Mouse (Mus musculus) left cerebral cortex, postnatal 36 days (tissue): ENCODE results near the gene Snrpc. TPM values are rescaled to one million over a fixed set of nuclear protein-coding genes. Genes with fewer than 3 reads are reported as not detected.

Experiments used
- DNase-seq, 2 experiments: peaks; one replicate each; pipeline ENCODE4 v3.0.0; 2021 to 2022; ENCODE audit warnings: low spot score in 2 of 2, mixed read lengths in 1 of 2
- intact Hi-C: fragments of 180-260 bp; cut with DNase I; formaldehyde crosslinking; loops from one replicate; pipeline ENCODE4 v1.15.1; 2025
- total RNA-seq, 2 experiments: library from RNA; stranded (reverse); gene quantifications; 2 replicates each; pipeline ENCODE4 v1.2.3; 2021

Snrpc gene
- total RNA-seq, 2 experiments from 2014 or later, result 49.7 to 53.0 TPM

DNA sequence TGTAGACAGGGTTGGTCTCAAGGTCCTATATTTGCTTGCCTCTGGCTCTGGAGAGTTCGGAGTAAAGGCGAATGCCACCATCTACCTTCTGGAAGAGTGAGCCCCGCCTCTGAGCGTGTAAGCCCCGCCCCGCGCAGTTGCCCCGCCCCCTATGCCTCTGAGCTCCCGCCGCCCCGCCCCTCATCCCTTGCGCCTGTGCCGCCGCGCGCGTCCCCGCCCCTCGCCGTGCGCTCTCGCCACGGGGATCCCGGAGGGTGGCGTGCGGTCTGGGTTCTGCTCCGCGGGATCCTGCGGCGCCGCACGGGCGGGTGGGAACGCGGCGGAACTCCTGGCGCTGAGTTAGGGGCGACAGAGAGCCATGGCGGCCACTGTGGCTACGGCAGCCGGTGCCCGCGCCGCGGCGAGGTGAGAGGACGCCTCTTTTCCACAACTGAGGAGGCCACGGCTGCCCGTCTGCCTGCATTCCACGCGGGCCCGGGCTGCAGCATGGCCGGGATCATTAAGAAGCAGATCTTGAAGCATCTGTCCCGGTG, 18.4 kb downstream of the Snrpc start, which contains the start of gene Uhrf1bp1:
Gene Uhrf1bp1 (plus strand): TSS at position 177 of the 533 bp plus-strand sequence.
- DNase-seq, result peak; percentile 74 to 83
- intact Hi-C loops, result no loop called here

- intact Hi-C loops, result no loop called here
- peak; percentile 44 to 48 for DNase-seq
These were observed 19.1 kb downstream of the Snrpc start for GRCm38 (mm10) chr17:27856798-27857648.

DNA sequence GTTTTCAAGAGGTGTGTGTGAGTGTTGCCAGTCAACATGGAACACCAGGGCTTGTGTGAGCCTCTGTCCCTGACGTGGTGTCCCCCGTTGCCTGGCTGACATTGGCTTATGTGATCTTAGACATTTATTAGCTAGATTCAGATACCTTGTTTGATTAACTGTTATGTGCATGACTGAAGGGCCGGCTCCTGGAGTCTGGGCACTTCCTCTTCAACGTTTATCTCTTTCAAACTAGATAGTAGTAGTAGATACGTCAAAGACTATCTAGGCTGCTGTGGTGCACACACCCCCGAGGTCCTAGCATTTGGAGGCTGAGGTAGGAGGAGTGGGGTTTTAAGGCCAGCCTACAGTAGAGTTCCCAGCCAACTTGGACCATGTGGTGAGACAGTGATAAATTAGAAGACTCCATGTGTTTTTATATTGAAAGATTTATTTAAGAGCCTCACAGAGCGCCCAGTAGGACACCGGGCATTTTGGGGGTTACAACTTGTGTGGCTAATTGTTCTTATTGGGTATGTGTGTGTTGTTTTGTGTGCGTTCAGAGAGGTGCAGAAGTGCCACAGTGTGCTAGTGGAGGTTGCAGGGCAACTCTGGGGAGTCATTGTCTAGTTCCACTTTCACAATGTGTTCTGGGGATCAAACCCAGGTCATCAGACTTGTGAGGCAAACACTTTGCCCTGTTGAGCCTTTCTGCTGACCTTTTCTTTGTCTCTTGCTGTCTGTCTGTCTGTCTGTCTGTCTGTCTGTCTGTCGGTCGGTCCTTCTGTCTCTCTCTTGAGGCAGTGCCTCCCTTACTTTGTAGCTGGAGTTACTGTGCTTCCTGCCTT, 19.9 kb downstream of the Snrpc start:
- no peak for DNase-seq
- intact Hi-C loops, result no loop called here

DNA sequence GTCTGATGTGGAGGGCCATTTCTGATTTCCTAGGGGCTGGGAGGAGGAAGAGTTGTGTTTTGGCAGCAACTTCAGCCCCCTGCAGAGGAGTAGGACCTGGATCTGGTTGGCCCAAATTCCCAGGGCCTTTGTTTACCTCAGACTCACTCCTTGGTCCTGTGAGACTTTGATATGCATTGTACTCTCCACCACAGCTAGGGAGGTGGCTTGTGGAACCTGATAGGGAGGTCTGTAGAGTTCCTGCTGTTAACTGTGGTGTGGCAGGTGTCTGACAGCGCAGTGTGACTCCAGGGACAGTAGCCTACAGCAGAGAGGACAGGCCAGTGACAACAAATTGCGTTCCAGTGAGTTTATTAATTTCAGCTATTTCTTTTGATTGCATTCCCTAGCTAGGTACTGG, 21.2 kb downstream of the Snrpc start:
- intact Hi-C loops, result no loop called here

GRCm38 (mm10) chr17:27865461-27865860, 27.5 kb downstream of the Snrpc start:
- intact Hi-C loops, result no loop called here
- DNase-seq, result no peak

More for the DNA sequence above, 21.2 kb downstream of the Snrpc start:
- no peak for DNase-seq

- DNase-seq, result no peak
- intact Hi-C loops, result no loop called here
These were observed 28.8 kb downstream of the Snrpc start for GRCm38 (mm10) chr17:27866737-27867136.

- intact Hi-C loops, result no loop called here
These were observed 33.9 kb downstream of the Snrpc start for GRCm38 (mm10) chr17:27871851-27872250.

GRCm38 (mm10) chr17:27873583-27873982, 35.6 kb downstream of the Snrpc start:
- no peak for DNase-seq
- intact Hi-C loops, result no loop called here

More at GRCm38 (mm10) chr17:27871851-27872250, 33.9 kb downstream of the Snrpc start:
- peak; percentile 20 to 31 for DNase-seq

GRCm38 (mm10) chr17:27874510-27874909, 36.6 kb downstream of the Snrpc start:
- DNase-seq, result no peak

DNA sequence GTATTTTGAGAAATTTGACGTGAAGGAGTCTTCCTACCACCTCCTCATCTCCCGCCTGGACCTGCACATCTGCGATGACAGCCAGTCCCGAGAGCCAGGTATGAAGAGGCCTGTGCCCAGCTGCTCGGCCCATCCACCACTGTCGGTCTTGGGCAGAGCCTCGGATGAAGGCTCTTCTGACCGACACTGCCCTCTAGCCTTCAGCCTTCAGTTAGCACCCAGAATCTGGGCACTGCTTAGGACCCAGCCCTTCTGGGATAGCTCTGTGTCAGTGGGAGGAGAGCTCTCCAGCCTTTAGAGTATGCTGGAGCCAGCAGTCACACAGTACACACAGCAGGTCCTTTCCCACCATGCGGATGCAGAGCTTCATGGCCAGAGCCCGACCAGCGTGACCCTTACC, 43.6 kb downstream of the Snrpc start:
- no peak for DNase-seq
- intact Hi-C loops, result no loop called here

More at GRCm38 (mm10) chr17:27874510-27874909, 36.6 kb downstream of the Snrpc start:
- intact Hi-C loops, result no loop called here

GRCm38 (mm10) chr17:27883129-27883528, 45.2 kb downstream of the Snrpc start:
- no peak for DNase-seq
- intact Hi-C loops, result no loop called here

GRCm38 (mm10) chr17:27883994-27884393, 46.0 kb downstream of the Snrpc start:
- intact Hi-C loops, result no loop called here
- DNase-seq, result no peak

GRCm38 (mm10) chr17:27886499-27887210, 48.7 kb downstream of the Snrpc start:
- DNase-seq, result no peak
- intact Hi-C loops, result no loop called here

Other genes starting within 250 kb of the Snrpc start
- 100 to 1,000 TPM; 511 to 604 TPM for gene Nudt3, start 214.7 kb upstream of the Snrpc start, total RNA-seq
- not detected for gene RPS10-NUDT3, start 202.9 kb upstream of the Snrpc start, total RNA-seq
- 100 to 1,000 TPM; 430 to 478 TPM for gene Rps10, start 201.5 kb upstream of the Snrpc start, total RNA-seq
- 100 to 1,000 TPM; 422 to 452 TPM for gene Pacsin1, start 182.6 kb upstream of the Snrpc start, total RNA-seq
- under 1 TPM; 0.48 to 0.49 TPM for gene Spdef, start 109.2 kb upstream of the Snrpc start, total RNA-seq
- 100 to 1,000 TPM; 205 to 222 TPM for gene D17Wsu92e, start 17.5 kb upstream of the Snrpc start, total RNA-seq
- 10 to 100 TPM; 15.7 to 24.8 TPM for gene Uhrf1bp1, start 18.3 kb downstream of the Snrpc start, total RNA-seq
- 10 to 100 TPM; 34.5 to 42.3 TPM for gene Anks1, start 71.2 kb downstream of the Snrpc start, total RNA-seq
- 10 to 100 TPM; 47.2 to 47.7 TPM for gene Taf11, start 71.7 kb downstream of the Snrpc start, total RNA-seq
- under 1 TPM; 0.54 to 0.59 TPM for gene Tcp11, start 242.5 kb downstream of the Snrpc start, total RNA-seq